Mouse (Mus musculus) midbrain, embryonic 13.5 days (tissue): ENCODE data around the gene Ina. TPM values are rescaled to one million over a fixed set of nuclear protein-coding genes. Genes with fewer than 3 reads are reported as not detected.
"Not testable (repeated sequence)": the region's sequence is repeated elsewhere in the genome, so short reads cannot be mapped to it uniquely, and the experiment has no call there.

Experiments
- ATAC-seq: fragments of 200-750 bp; cut with Nextera tagmentation; 2 replicates; pipeline ENCODE4 v1.8.0; 2017; ENCODE audit warnings: mild to moderate bottlenecking, moderate TSS enrichment, moderate library complexity
- H3K27ac ChIP-seq: fragments of 300-500 bp; sonication (generic); 2 replicates; pipeline ENCODE4 v1.5.1; 2015; ENCODE audit warnings: inconsistent platforms, mild to moderate bottlenecking, moderate library complexity
- H3K27me3 ChIP-seq: fragments of 300-500 bp; sonication (generic); 2 replicates; pipeline ENCODE4 v1.6.1; 2015; ENCODE audit warnings: mild to moderate bottlenecking, inconsistent platforms
- H3K36me3 ChIP-seq: fragments of 300-500 bp; sonication (generic); 2 replicates; pipeline ENCODE4 v1.6.1; 2015; ENCODE audit warnings: mild to moderate bottlenecking, inconsistent platforms
- H3K4me1 ChIP-seq: fragments of 300-500 bp; sonication (generic); replicated peaks from 2 replicates; pipeline ENCODE4 v1.6.1; 2015; ENCODE audit warnings: inconsistent platforms
- H3K4me2 ChIP-seq: fragments of 300-500 bp; sonication (generic); replicated peaks from 2 replicates; pipeline ENCODE4 v1.6.1; 2015; ENCODE audit warnings: moderate library complexity, mild to moderate bottlenecking, inconsistent platforms
- H3K4me3 ChIP-seq: fragments of 300-500 bp; sonication (generic); replicated peaks from 2 replicates; pipeline ENCODE4 v1.5.1; 2015; ENCODE audit warnings: mild to moderate bottlenecking, inconsistent platforms
- H3K9ac ChIP-seq: fragments of 300-500 bp; sonication (generic); replicated peaks from 2 replicates; pipeline ENCODE4 v1.6.1; 2015; ENCODE audit warnings: mild to moderate bottlenecking, inconsistent platforms
- H3K9me3 ChIP-seq: fragments of 300-500 bp; sonication (generic); 2 replicates; pipeline ENCODE4 v1.6.1; 2016; ENCODE audit warnings: mild to moderate bottlenecking, inconsistent platforms
- WGBS: fragments of 180-500 bp; shearing (Covaris S2); methylation state at CpG from one replicate; pipeline ENCODE4 v1.1.7; 2015; 5-methylcytosine and 5-hydroxymethylcytosine counted together
- polyA plus RNA-seq: library from polyadenylated mRNA; unstranded; fragments of >200 nt; fragmentation: Nextera tagmentation; extraction: Ambion mirVana; gene quantifications from 2 replicates; pipeline ENCODE4 v1.2.1, GENCODE M21; 2015

Gene Ina
- polyA plus RNA-seq, 1 experiment from 2014 or later: 511 TPM

GRCm38 (mm10) chr19:46975997-46976396 lies 38.5 kb upstream of the Ina start:
- no peaks in the 10 kb centered on the region for H3K36me3 ChIP-seq
- H3K27me3 ChIP-seq: no peaks in the 10 kb centered on the region
- H3K4me3 ChIP-seq: no peak overlapping the region
- H3K27ac ChIP-seq: no peak overlapping the region
- ATAC-seq: no peak
- WGBS: 92% methylated on average over 8 of the region's 8 CpGs
- peaks cover 22% of the 10 kb centered on the region for H3K4me1 ChIP-seq
- no peak overlapping the region for H3K9ac ChIP-seq
- H3K4me2 ChIP-seq: no peak overlapping the region
- H3K9me3 ChIP-seq: no peaks in the 10 kb centered on the region

GRCm38 (mm10) chr19:46976743-46977142 lies 37.8 kb upstream of the Ina start:
- ATAC-seq: no peak
- no peak overlapping the region for H3K27ac ChIP-seq
- no peaks in the 10 kb centered on the region for H3K27me3 ChIP-seq
- 82% methylated on average over 2 of the region's 2 CpGs for WGBS
- H3K36me3 ChIP-seq: no peaks in the 10 kb centered on the region
- no peak overlapping the region for H3K4me3 ChIP-seq
- H3K4me1 ChIP-seq: peaks cover 14% of the 10 kb centered on the region
- no peaks in the 10 kb centered on the region for H3K9me3 ChIP-seq
- H3K9ac ChIP-seq: no peak overlapping the region
- no peak overlapping the region for H3K4me2 ChIP-seq

- no peak for ATAC-seq
- peaks cover 7% of the 10 kb centered on the region for H3K4me1 ChIP-seq
- 9% methylated on average over 6 of the region's 6 CpGs for WGBS
- H3K27ac ChIP-seq: no peak overlapping the region
- no peaks in the 10 kb centered on the region for H3K36me3 ChIP-seq
- no peak overlapping the region for H3K4me3 ChIP-seq
- H3K9ac ChIP-seq: no peak overlapping the region
- H3K9me3 ChIP-seq: no peaks in the 10 kb centered on the region
- no peak overlapping the region for H3K4me2 ChIP-seq
- H3K27me3 ChIP-seq: no peaks in the 10 kb centered on the region
Measured at GRCm38 (mm10) chr19:46977460-46977859, 37.0 kb upstream of the Ina start.

DNA sequence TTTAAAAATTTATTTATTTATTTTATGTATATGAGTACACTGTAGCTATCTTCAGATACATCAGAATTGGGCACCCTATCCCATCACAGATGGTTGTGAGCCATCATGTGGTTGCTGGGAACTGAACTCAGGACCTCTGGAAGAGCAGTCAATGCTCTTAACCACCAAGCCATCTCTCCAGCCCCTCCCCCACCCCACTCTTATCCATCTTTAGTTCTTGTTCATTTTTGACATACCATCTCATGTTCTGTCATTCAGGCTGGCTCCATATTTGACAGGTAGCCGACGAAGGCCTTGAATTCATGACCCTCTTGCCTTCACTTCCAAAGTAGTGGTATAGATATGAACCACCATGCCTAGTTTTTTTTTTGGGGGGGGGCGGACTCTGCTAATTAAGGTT lies 36.4 kb upstream of the Ina start:
- not testable (repeated sequence) for H3K27me3 ChIP-seq

DNA sequence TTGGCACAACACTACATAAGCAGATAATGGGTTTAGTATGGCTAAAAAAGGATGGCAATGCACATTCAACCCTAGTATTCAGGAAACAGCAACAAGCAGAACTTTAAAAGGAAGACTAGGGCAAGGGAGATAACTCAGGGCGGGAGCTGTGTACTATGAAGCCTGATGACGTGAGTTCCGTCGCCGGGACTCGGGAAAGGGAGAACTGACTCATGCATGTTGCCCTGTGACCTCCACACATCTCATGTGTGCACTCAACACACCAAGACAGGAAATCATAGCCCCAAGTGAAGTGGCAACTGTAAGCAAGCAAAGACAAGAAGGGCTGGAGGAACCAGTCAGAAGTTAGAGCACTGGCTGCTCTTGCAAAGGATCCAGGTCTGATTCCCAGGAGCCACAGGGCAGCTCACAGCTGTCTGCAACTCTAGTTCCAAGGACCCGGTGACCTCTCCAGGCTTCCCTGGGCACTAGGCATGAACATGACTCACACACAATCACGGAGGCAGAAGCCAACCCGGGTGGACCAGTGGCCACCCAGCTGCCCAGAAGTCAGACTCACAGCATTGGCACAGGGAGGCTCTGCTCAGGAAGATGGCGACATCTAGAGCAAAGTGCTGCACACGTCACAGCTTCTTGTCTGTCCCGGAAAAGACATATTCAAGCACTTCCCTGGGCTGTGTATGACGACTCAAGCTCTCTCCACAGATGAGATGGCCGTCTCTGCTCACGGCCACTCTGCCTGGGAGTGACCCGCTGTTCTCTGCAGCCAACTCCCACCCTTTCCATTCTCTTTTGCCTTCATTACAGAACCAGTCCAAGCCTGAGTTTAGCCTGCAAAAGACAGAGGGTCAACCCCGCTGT lies 35.3 kb upstream of the Ina start:
- ATAC-seq: no peak
- 87% methylated on average over 17 of the region's 17 CpGs for WGBS
- no peak overlapping the region for H3K27ac ChIP-seq
- no peak overlapping the region for H3K9ac ChIP-seq
- no peaks in the 10 kb centered on the region for H3K36me3 ChIP-seq
- no peak overlapping the region for H3K4me2 ChIP-seq
- H3K4me1 ChIP-seq: 0 out of 2 replicates have a peak, but pooled peaks cover 10% of the 10 kb centered on the region
- no peak overlapping the region for H3K4me3 ChIP-seq
- H3K9me3 ChIP-seq: no peaks in the 10 kb centered on the region
- no peaks in the 10 kb centered on the region for H3K27me3 ChIP-seq

More for the DNA sequence above, 36.4 kb upstream of the Ina start:
- H3K4me1 ChIP-seq, ATAC-seq, H3K36me3 ChIP-seq, H3K4me3 ChIP-seq, H3K9ac ChIP-seq, H3K27ac ChIP-seq, H3K9me3 ChIP-seq, H3K4me2 ChIP-seq: not testable (repeated sequence)
- 96% methylated on average over 3 of the region's 3 CpGs for WGBS

DNA sequence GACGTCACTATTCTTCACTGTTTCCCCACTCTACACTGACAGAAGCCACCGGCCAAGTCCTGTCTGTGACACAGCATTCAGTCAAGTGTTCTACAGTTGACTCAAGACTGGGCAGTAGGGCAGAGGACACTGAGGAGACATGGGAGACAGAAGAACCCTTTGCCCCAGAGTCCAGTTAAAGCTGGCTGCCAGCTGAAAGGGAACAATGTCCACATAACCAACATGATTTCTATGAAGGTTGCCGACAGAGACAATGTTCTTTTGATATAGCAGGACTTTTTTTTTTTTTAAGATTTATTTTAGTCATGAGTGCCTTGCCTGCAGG lies 34.8 kb upstream of the Ina start:
- H3K27me3 ChIP-seq: no peaks in the 10 kb centered on the region
- H3K4me2 ChIP-seq: no peak overlapping the region
- H3K36me3 ChIP-seq: no peaks in the 10 kb centered on the region
- no peak overlapping the region for H3K27ac ChIP-seq
- no peak for ATAC-seq
- 0 out of 2 replicates have a peak, but pooled peaks cover 10% of the 10 kb centered on the region for H3K4me1 ChIP-seq
- no peak overlapping the region for H3K4me3 ChIP-seq
- H3K9me3 ChIP-seq: no peaks in the 10 kb centered on the region
- WGBS: 85% methylated on average over 3 of the region's 3 CpGs
- no peak overlapping the region for H3K9ac ChIP-seq

DNA sequence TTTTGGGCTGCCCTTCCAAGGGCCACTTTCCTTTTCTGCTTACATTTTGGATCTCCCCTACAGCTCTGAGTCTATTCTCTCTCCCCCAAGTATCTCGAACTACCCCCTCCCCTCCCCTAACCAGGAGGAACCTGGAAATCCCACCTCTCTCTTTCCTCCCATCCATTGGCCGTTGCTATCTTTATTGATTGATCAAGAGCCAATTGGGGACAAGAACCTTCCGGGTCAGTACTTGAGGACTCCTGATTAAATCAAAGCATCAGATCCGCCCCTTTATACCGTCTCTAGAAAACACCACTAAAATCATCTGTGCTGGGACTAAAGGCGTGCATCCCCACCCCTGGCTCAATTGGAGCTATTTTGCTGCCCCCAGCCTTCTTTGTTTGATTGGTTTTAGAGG lies 33.0 kb upstream of the Ina start:
- no peaks in the 10 kb centered on the region for H3K27me3 ChIP-seq
- no peaks in the 10 kb centered on the region for H3K9me3 ChIP-seq
- 0 out of 2 replicates have a peak, but pooled peaks cover 10% of the 10 kb centered on the region for H3K4me1 ChIP-seq
- H3K36me3 ChIP-seq: no peaks in the 10 kb centered on the region
- no peak overlapping the region for H3K9ac ChIP-seq
- 41% methylated on average over 6 of the region's 6 CpGs for WGBS
- no peak overlapping the region for H3K27ac ChIP-seq
- H3K4me2 ChIP-seq: no peak overlapping the region
- H3K4me3 ChIP-seq: no peak overlapping the region
- ATAC-seq: no peak

GRCm38 (mm10) chr19:46983352-46983965 lies 31.0 kb upstream of the Ina start:
- peaks cover 9% of the 10 kb centered on the region for H3K4me1 ChIP-seq
- H3K27me3 ChIP-seq: no peaks in the 10 kb centered on the region
- H3K4me2 ChIP-seq: no peak overlapping the region
- no peaks in the 10 kb centered on the region for H3K36me3 ChIP-seq
- no peak overlapping the region for H3K4me3 ChIP-seq
- no peak for ATAC-seq
- no peak overlapping the region for H3K27ac ChIP-seq
- no peaks in the 10 kb centered on the region for H3K9me3 ChIP-seq
- 58% methylated on average over 14 of the region's 14 CpGs for WGBS
- no peak overlapping the region; the same call in 1 of the 2 replicates for H3K9ac ChIP-seq

- Histone ChIP-seq H3K27me3 (no peaks in the 10 kb centered on the region), H3K4me2 (no peak overlapping the region), H3K27ac (no peak overlapping the region), H3K9me3 (no peaks in the 10 kb centered on the region), H3K4me3 (no peak overlapping the region), H3K36me3 (no peaks in the 10 kb centered on the region), H3K9ac (no peak overlapping the region; the same call in 1 of the 2 replicates), H3K4me1 (peaks cover 13% of the 10 kb centered on the region)
- ATAC-seq: no peak
- WGBS: 61% methylated on average over 11 of the region's 11 CpGs
Measured at GRCm38 (mm10) chr19:46983966-46984380, 30.5 kb upstream of the Ina start.

GRCm38 (mm10) chr19:46984726-46985622 lies 29.5 kb upstream of the Ina start:
- Histone ChIP-seq H3K9ac (no peak overlapping the region), H3K27me3 (no peaks in the 10 kb centered on the region), H3K36me3 (no peaks in the 10 kb centered on the region), H3K4me3 (no peak overlapping the region), H3K4me1 (peaks cover 20% of the 10 kb centered on the region), H3K9me3 (no peaks in the 10 kb centered on the region), H3K27ac (no peak overlapping the region), H3K4me2 (no peak overlapping the region)
- no peak for ATAC-seq
- 86% methylated on average over 13 of the region's 13 CpGs for WGBS

- Histone ChIP-seq H3K9me3 (no peaks in the 10 kb centered on the region), H3K36me3 (no peaks in the 10 kb centered on the region), H3K9ac (no peak overlapping the region), H3K4me3 (no peak overlapping the region), H3K4me2 (no peak overlapping the region), H3K27me3 (no peaks in the 10 kb centered on the region), H3K4me1 (peaks cover 20% of the 10 kb centered on the region), H3K27ac (no peak overlapping the region)
- 83% methylated on average over 6 of the region's 6 CpGs for WGBS
- ATAC-seq: no peak
Measured at GRCm38 (mm10) chr19:46987646-46988045, 26.9 kb upstream of the Ina start.
